Mouse (Mus musculus) heart, postnatal 25 days (tissue): ENCODE results near the gene Pou2f2. TPM values are rescaled to one million over a fixed set of nuclear protein-coding genes. Genes with fewer than 3 reads are reported as not detected.
"Not testable (repeated sequence)": the region's sequence is repeated elsewhere in the genome, so short reads cannot be mapped to it uniquely, and the experiment has no call there.

Experiments
- DNase-seq: peaks from one replicate; pipeline ENCODE4 v3.0.0; 2022; ENCODE audit warnings: low spot score
- intact Hi-C: fragments of 180-260 bp; cut with DNase I; formaldehyde crosslinking; loops from one replicate; pipeline ENCODE4 v1.15.1; 2025
- total RNA-seq, 2 experiments: library from RNA; stranded (reverse); gene quantifications; 2 replicates each; pipeline ENCODE4 v1.2.3; 2021

Pou2f2 gene
- total RNA-seq, 2 experiments from 2014 or later, result 0.60 to 0.61 TPM

DNA sequence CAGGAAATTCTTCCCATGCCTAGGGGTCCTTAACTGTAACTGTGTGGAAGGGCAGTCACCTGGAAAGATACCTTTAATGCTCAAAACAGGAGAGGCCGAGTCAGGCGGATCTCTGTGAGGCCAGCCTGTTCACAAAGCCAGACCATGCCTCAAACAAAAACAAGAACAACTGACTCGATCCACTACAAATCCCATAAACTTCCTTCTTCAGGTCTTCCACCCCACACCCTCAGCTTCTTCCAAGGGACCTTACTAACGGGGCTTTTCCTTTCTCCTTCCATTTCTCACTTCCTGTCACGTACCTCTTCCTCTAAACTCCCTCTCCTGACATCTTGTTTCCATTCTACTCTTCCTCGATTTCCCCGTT is 103.2 kb downstream of the Pou2f2 start:
- intact Hi-C loops, result loop anchor here (5.0 to 10.0 kb wide), 2 partner anchors 104 to 191 kb away; partner anchors contain the start of genes Rabac1 and Rps19
- DNase-seq, result no peak

DNA sequence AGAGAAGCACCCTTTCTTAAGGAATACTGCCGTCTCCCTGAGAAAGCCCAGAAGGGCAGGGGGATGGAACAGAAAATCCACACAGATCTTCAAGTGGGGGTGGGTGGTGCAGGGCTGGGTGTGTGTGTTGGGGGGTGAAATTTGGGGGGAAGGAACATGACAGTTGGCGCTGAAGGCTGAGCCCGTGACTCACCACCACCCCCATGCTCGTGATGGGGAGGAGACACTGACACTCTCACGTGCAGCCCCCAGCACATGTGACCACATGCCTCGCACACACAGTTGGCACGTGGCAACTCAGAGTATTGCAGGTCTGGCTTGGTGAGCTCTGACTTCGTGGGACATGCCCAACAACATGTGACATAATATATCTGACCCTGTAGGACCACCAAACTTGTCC is 105.6 kb downstream of the Pou2f2 start:
- intact Hi-C loops, result loop anchor here (10.0 kb wide), 1 partner anchor 189 kb away; the partner anchor contains the start of gene Rps19
- DNase-seq, result no peak

DNA sequence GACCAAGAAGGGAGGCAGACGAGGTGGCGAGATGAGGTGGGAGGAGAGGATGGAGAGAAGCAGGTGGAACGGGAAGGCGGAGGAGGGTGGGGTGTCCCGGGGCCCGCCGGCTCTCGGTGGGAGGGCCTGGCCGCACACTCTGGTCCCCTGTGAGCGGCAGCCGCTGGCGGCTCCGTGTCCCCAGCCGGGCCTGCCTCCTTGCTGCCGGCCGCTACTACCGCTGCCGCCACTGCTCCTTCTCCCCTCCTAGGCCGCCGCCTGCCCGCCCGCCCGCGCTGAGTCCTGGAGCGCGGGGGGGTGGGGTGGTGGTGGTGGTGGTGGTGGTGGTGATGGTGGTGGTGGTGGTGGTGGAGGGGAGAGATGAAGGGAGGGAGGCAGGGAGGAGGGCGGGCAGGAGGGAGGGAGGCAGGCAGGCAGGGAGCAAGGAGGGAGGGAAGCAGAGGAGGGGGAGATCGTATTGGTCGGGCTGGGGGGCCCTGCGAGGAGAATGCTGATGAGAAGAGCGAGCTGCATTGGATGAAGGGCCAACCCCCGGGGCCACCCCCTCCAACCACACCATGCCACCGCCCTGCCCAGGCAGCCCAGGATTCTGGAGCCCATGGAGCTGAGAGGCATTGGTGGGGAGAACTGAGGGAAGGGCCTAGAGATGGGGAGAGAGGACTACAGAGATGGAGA is 106.7 kb downstream of the Pou2f2 start:
- no peak for DNase-seq
- intact Hi-C loops, result loop anchor here (10.0 kb wide), 1 partner anchor 188 kb away; the partner anchor contains the start of gene Rps19

DNA sequence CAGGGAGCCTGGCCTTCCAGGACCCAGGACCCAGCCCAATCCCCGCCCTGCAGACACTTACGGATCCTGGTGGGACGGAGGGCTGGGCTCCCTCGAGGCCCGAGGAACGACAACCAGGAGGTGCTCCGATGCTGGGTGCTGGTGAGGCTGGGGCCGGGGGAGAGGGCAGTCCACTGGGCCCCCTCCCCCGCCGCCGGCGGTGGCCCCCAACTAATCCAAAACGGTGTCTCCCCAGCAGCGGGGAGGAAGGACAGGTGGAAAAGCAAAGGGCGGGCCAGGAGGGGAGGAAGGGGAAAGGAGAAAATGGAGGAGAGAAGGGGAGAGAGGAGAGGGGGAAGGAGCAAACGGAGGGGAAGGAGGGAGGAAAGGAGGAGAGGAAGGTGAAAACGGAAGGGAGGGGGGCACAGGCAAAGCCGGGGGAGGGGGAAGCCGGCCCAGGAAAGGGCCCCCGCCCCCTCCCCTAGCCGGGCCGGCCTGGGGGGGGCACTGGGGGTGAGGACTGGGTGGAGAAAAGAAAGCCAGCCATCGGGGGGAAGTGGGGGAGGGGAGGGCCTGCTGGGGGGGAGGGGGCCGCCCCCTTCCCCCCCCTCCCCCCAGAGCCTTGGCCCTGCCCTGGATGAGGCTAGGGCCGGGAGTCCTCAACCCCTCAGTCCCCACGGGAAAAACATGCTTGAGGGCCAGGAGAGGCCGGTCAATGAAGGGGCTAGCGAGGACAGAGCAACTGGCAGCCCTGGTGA is 107.4 kb downstream of the Pou2f2 start, which contains the start of the genes Grik5 and Zfp574:
TSS of gene Grik5 (minus strand) at position 368 of the 737 bp plus-strand sequence.
TSS of gene Zfp574 (plus strand) at position 589 of the 737 bp plus-strand sequence.
- intact Hi-C loops, result loop anchor here (10.0 kb wide), 1 partner anchor 187 kb away; the partner anchor contains the start of gene Rps19
- no peak for DNase-seq

DNA sequence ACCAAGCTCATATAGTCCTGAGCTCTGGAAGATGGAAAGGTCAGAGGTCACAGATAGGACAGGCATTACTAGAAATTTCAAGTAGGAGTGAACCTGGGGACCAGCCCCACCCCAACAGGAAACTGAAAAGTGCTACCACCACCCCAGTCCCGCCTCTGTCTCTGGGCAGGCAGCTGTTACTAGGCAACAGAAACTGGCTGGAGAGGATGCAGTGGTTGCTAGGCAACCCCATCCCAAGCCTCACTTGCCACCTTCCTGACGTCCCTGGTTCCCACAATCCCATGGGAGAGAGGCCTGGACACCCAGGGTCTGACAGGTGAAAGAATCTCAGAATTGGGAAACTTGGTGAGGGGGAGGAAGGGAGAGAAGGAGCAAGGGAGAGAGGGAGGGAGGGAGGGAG is 110.8 kb downstream of the Pou2f2 start:
- no peak for DNase-seq
- intact Hi-C loops, result no loop called here

DNA sequence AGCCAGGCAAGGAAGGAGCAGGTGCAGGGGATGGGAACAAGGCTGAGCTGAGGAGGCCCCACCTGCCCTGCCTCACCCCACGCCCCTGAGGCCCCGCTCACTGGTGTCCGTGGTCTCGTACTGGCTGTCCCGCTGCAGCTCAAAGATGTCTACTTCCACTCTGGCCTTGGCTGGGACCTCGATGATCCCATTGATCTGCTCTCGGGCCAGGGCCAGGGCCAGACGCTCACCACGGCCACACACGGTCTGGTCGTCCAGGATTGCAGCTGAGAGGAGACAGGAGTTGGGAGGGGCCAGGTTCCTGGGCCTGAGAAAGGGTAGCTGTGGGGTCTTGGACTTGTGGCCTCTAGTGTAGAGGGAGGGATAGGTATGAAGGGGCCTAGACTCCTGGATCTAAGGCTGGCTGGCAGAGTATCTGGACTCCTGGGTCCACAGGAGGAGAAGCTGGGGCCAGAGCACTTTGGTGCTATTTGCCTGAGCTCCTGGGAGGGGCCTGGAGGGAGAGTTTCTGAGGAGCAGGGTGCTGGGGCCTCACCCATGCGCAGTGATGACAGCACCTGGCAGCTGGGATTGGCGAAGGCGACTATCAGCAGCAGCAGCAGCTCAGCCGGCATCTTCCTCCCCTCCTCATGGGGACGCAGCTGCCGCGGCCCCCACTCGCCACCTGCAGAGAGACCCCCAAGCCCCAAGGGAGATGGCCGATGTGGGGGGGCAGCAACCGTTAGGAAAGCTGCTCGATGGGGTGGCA is 111.4 kb downstream of the Pou2f2 start:
- intact Hi-C loops, result no loop called here
- no peak for DNase-seq

DNA sequence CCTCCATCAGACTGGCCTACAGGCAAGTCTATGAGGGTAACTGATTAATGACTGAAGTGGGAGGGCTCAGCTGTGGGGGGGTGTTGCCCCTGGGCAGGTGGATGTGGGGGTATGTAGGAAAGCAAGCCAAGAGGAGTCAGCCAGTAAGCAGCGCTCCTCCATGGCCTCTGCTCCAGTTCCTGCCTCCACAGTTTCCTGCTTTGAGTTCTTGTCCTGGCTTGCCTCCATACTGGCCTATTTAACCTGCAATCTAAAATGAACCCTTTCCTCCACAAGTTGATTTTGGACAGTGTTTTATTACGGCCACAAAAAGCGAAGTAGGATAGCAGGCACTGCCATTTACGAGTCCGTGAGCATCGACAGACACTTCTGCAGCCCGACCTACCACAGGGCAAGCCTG is 112.2 kb downstream of the Pou2f2 start:
- intact Hi-C loops, result no loop called here
- DNase-seq, result no peak

DNA sequence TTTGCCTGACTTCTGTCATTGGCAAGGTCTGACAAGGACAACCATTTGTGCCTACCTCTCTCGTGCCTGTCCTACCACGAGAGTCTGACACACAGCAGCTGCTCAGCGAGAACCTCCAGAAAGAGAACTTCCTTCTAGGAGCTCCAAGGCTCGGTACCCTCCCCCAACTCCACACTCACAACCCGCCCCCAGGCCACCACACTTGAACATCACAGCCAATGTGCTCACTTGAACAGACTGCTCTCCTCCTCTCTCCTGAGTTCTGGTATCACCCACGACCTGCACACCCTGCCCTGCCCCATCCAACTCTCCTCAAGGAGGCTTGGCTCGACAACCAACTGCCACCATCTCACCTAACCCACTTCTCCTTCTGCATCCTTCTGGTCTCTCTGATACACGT is 115.6 kb downstream of the Pou2f2 start:
- intact Hi-C loops, result no loop called here
- DNase-seq, result no peak

DNA sequence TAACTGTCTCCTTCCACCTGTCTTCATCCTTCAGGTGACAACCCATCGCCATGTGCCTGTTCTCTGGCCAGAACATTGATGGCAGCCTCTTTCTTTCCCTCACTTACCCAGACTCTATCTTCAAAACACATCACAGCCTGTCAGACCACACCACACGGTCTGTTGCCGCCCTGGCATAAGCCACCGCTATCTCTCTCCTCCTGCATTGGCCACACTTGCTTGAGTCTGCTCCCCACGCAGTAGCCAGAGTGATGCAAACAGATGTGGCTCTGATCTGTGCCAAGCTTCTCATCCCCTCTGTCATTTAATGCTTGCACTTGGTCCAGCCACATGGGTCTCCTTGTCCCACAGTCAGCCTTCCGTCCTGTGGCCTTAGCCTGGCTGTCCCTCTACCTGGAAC is 116.2 kb downstream of the Pou2f2 start:
- intact Hi-C loops, result no loop called here
- DNase-seq, result no peak

DNA sequence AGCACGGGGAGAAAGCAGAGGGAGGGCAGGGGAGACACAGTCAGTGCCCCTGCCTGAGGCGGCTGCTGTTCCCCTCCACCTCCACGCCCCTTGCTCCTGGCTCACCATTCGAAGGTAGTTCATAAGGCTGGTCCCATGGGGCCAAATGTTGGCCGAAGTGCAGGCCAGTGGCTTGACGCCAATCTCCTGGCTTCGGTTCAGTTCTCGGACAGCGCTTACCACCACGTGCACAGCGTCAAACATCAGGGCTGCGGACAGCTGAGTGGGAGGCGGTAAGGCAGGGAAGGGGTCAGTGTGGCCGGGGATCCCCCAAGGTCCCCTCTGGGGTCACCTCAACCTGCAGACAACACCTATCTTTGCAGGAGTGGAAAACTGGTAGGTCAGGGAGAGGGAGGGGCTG is 120.7 kb downstream of the Pou2f2 start:
- intact Hi-C loops, result no loop called here
- DNase-seq, result no peak

DNA sequence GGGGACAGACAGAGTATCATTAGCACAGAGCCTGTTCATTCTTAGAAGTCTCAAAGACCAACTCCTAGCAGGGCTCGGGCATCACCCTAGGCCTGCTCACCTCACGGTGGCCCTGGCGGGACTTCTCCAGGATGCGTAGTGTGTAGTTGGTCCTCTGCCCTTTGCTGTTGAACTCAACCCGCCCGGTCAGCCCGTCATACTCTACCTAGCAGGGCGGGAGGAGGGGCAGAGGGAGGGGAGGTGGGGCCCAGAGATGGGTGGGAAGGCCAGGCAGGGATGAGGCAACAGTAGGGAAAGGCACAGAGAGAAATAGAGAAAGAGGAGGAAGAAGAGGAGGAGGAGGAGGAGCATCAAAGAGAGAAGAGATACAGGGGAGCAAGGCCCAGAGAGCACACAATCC is 121.1 kb downstream of the Pou2f2 start:
- intact Hi-C loops, result no loop called here
- no peak for DNase-seq

DNA sequence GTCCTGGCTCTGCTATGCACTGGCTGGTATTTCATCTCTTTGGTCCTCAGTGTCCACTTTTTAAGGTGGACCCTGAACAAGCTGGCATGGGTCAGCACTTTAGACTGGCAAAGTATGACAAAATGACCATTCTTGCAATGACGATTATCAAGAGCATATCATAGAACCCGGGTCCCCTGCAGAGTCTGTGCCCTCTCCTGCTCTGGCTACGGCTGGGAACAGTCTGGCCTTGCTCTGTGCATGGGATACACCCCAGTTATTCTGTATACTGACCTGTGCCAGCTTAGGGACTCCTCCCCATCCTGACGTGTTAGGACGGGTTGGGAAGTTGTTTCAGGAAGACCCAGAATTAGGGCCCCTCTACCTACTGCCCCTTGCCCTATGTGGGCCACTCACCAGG is 121.6 kb downstream of the Pou2f2 start:
- intact Hi-C loops, result no loop called here
- no peak for DNase-seq

DNA sequence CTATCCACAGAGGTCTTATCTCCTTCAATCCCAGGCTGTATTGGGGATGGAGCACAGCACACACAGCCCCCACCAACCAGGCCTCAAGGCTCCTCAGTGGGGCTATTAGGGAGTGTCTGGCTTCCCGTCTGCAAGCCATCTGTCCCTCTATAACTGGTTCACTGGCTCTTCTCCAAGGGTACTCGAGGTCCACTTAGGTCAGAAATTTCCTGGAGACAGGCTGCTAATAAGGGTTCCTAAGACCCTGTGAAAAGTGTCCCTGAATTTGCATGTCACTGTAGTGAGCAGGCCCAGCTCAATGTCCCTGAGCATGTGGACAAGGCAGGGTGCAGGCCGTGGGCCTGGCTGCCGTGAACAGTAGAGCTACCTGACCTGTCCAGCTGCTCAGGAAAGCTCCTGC is 122.6 kb downstream of the Pou2f2 start:
- intact Hi-C loops, result no loop called here
- no peak for DNase-seq

DNA sequence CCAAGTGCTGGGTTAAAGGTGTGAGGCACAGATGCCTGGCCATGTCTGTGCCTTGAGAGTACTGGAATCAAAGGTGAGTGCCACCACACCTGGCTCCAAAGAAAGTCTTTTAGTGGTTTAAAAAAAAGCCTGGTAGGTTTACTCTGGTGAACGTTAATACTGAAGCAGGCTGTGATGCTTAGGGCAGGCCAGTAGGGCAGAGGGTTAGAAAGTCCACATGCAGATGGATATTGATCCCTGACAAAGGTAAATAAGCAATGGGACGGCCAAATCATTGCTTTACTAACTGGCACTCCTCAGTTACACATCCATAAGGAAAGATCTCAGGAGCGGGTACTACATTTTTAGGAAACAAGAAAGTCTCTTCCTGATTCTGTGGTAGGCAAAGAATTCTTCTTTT is 126.9 kb downstream of the Pou2f2 start:
- no peak for DNase-seq
- intact Hi-C loops, result no loop called here

DNA sequence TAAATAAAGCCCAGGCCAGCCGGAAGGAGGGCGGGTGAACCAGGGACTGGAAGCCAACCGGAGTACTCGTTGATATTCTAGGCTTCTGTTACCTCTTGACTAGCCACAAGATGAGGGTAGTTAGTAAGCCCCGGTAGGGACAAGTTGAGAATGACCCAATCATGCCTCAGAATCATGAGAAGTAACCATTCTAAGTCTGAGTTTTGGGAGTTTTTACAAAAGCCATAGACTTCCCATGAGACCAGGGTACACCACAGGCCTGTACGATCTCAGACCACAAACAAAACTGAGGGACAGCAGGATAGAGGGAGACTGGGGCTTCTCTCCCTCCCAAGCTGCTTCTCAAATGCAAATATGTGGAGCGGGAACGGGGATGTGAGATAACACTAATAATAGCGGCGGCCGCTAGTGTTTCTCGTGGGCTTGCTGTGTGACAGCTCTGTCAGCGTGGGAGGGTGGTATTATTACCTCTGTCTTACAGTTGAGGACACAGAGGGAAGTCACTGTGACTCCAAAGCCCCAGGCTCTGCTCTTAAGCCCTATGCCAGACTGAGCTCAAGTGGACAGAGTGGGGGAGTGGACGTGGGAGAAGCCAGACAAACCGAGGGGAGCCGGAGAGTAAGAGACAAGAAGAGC is 130.1 kb downstream of the Pou2f2 start:
- intact Hi-C loops, result no loop called here
- DNase-seq, result no peak

DNA sequence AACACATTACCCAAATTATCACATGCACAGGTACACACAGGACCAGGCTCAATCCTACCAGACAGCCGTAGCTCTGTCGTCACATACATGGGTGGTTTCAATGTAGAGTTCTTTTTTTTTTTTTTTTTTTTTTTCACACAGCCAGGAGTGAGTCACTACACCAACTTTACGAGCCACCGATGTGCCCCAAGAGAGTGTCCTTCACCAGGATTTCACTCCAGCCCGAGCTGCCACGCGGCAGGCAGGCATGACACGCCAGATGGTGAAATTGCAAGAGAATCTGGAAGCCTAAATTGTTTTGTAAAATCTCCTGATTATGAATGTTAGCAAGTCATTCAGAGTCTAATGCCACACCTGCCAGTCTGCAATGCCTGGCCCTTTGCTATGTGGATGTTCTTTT is 132.2 kb downstream of the Pou2f2 start:
- intact Hi-C loops, result no loop called here
- DNase-seq, result no peak

DNA sequence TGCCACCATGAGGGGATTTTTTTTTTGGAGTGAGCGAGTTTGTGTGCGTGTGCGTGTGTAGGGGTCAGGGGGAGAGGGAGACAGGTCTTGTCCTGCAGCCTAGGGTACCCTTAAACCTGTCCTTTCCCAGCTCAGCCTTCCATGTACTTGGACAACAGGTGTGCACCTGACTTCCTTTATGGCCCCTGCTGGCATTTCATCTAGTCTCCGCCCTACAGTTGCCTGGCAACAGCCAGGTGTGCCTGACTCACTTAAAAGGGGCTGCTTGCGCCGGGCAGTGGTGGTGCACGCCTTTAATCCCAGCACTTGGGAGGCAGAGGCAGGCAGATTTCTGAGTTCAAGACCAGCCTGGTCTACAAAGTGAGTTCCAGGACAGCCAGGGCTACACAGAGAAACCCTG is 134.9 kb downstream of the Pou2f2 start:
- intact Hi-C loops, DNase-seq: not testable (repeated sequence)

DNA sequence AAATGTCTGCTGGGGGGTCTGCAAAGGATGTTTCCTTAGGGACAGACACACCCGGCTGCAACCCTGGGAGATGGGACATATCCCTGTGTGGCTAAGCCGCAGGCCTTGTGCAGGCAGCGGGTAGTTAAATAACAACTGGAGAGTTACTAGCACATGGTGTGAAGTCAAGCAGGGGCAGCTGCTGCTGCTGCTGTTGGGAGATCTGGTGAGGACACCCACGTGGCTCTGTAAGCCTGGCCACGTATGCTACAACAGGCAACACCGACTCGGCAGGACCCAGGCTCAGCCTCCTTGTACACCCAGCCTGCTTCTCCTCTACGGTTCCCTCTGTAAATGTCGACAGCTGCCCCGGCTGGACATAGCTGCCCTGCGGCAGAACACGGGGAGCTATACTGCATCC is 137.6 kb downstream of the Pou2f2 start:
- no peak for DNase-seq
- intact Hi-C loops, result no loop called here
